Mouse (Mus musculus): ENCODE data around the gene Slc46a3.
"Not testable (repeated sequence)": the region's sequence is repeated elsewhere in the genome, so short reads cannot be mapped to it uniquely, and the experiment has no call there.

Slc46a3 gene

DNA sequence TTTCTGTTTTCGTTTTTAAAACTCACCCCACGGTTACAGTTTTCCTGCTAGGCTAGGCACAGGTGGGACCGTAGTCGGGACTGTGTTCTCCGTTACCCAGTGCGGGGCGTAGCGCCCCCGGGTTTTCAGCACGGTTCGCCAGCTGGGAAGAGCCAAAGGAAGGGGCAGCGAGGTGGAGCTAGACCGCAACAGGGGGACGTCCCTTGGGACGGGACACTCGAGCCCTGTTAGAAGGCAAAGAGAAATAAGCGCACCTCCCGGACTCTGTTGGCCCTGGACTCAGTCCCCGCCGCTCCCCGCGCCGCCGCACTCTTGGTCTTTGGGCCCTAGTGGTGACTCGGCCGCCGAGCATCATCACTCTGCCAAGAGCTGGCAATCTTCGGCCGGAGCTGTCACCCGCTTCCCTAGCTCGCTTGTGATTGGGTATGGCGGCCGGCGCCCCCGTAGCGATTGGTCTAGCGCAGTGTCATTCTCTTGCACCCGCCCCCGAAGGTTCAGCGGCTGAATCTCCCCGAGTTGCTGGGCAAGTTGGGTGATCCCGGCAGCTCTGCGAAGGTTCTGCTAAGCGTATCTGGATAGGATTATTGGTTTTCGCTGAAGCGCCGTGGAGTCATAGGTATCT, at the start of gene Slc46a3:
Gene Slc46a3, minus strand, starts transcription at position 361 of the 622 bp plus-strand sequence.
- DNase-seq (ENCODE audit: low spot score): peak; percentile 98

DNA sequence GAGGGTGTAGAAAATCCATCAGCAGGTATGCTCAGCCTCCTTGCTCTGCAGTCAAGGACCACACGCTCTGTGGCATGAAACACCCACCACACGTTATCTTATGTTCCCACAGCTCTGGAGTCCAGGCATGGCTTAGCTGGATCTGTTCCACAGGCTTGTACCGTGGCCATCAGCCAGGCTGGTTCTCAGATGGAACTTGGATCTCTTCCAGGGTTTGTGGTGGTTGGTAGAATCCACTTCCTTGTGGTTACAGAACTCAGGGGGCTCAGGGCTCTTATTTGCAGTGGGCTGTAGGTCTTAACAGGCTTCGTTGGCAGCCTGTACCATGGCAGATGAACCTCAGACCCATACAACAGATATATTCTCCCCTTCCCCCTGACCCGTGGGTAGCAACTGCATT, 44.6 kb upstream of the Slc46a3 start:
- DNase-seq (ENCODE audit: low spot score): no peak

DNA sequence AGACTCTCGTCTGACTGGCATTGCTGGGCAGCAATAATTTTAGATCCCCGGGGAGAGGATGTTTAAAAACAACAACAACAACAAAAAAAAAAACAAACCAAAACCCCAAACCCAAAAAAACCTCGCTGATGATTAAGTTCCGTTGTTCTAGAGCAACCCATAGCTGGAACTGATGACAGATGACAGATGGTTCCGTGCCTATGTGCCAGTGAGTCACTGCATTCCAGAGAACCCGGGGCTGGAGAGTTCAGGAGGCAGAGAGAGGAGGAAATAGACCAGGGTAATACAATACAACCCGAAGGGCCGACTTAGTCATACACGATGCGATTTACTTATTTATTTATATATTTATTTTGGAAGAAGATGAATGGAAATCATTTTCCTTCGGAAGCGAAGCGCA, 40.5 kb upstream of the Slc46a3 start:
- no peak for DNase-seq (ENCODE audit: low spot score)

DNA sequence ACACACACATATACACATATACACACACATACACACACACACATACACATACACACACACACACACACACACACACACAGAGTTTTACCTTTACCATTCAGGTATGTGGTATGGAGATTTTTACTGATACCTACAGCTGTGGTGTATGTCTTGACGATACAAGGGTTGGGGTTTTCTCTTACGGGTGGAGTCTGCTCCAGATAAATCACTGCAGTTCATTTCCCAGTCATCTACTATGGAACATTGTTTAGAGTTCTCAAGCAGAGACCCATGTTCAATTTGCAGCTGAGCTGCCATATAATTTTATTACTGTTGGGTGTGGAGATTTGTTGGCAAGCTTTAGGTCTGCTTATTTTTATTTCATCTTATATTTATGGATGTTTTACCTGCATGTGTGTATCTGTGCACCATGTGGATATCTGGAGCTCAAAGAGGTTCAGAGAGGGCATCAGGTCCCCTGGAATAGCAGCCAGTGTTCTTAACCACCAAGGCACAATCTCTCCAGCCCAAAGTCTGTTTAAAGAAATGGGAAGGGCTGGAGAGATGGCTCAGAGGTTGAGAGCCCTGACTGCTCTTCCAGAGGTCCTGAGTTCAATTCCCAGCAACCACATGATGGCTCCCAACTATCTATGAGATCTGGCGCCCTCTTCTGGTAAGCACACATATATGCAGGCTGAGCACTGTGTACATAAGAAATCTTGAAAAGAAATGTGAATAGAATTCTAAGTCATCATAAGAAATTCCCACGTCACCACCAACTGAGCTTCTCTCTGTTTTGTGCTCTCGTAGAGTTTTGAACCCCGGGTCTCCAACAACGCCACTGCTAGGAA, 34.3 kb upstream of the Slc46a3 start:
- DNase-seq (ENCODE audit: low spot score): no peak

DNA sequence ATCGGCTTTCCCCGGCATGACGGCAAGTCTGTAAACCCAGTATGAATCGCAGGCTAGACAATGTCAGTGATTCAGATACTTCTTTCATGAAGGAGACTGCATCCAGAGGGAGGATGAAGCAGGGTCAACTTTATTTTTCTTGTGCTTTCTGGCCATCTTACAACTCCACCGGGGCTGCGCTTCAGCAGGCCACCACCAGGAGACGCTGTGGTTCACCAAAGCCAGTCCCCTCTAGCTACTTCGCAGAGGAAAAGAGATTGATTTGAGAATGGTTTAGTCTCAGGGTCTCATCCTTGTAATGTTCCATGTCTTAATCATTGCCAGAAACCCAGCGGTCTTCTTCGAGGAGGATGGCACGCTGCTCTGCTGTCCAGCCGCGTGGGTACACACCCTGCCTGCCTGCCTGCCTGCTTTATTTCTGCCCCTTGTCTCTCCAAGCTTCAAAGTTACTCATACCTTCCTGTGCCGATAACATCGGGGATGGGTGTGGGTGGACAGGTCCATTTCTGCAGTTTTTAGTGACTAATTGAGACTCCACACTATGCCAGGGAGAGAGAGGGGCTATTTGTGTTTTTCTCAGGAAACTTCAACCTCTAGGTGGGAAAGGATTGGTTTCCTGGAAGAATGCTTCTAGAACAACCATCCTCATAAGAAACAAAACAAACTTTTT, 31.5 kb upstream of the Slc46a3 start:
- DNase-seq (ENCODE audit: low spot score): no peak

DNA sequence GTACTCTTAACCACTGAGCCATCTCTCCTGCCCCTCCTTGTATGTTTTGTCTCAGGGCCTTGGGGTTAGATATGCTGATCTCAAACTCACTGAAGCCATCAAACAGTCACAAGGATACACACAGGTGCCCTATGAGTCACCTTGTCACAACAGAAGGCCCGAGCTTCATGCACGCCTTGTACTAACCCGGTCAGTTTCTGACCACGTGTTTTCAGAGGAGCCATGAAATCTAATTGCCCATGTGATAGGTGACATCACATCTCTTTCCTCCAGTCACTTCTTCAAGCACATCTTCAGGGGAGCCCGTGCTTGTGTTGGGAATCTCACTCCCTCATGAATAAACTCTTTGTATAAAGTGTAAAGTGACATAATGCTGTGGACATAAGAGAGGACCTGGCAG, 30.0 kb upstream of the Slc46a3 start:
- no peak for DNase-seq (ENCODE audit: low spot score)

DNA sequence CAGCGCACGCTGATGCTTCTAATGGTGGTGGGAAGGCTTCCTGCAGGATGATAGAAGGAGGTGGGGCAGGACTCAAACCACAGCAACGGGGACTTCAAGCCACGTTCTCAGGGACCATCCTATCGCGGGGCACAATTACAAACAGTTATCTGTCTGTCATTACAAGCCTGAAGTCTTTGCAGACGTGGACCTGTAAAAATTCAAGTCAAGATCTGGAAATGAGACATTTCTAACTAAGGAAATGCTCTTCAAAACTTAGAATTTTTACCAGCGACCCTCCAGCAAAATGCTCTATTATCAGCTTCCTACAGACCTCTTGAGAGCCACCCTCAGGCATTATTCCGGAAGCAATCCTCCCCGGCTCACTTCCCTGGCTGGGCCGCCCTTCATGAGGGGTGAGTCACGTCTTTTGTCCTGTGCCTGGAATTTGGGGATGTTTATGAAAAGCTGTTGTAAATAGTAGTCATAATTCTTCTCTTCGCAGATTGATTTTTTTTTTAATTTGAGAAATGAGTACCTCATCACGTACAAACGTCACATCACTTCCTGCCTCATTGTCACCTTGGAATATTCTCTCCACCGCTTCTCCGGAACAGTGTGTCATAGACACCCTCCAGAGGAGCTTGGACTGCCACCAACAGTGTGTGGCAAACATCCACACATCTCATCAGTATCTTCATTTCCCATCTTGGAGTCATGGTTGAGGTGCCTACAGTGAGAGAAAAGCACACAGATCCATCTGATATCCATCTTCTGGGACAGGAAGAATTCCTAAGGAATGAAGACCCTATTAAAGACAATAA, 23.6 kb upstream of the Slc46a3 start:
- DNase-seq (ENCODE audit: low spot score): no peak

DNA sequence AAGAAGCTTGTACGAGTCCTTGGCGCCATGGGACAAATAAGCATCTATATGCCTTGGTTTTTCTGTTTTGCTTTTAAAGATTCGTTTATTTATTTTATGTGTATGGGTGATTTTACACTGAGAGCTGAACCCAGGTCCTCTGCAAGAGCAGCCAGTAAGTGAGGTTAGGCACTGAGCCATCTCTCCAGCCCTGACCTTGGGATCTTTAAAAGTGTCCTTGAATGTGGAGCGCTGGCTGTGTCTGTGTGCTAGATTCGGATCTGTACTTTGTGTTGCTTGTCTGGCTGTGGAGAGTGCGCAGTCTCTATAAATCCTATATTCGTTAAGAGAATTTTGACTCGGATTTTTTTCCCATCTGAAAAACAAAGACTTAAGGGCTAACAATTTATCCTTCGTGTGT, 21.6 kb upstream of the Slc46a3 start:
- no peak for DNase-seq (ENCODE audit: low spot score)

DNA sequence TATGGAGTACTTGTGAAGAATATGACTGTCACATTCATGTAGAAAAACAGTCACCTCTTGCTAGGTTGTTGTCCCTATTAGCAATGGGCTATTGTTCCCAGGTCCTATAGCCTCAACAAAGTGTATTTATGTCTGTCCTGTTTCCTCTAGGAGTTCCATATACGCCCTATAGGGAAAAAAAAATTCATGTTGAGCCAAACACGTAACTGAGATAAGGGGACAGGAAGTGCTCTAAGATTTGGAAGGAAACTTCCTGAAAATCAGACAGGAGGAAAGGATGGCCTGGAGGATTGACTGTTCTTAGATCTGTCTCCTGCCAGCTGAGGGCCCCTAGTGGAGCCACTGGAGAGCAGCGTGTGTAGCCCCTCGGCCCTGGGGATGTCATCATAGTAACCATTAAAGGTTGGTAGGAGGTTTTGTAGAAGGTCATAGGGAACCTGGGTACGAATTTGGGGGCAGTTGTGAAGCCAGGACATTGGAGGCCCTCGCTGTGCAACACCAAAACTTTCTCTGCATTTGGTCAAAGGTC, 20.5 kb upstream of the Slc46a3 start:
- DNase-seq (ENCODE audit: low spot score): no peak

DNA sequence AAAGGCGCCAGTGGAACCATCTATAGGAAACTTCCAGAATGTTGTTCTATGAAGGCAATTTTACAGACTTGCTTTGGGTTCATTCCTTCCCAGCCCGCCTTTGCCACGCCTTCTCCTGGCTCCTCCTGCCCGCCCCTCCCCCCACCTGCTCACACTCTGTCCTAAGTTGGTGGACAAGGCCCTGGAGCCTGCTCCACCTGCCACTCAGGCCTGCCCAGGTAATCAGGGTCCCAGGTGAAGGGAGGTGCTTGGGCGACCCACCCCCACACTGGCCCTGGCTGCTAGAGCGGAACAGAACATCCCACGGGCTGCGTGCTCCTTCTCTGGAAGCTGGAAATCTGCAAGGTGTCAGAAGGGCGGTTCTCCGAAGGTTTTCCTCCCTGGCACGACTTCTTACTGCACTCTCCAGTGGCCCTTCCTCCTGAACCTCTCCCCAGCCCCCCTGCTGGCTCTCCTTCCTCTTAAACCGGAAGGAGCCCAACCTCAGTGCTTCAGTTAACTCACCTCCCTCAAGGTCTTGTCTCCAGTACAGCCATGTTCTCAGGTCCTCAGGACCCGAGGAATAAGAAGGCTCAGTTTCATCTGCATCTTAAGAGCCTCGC, 18.7 kb upstream of the Slc46a3 start:
- DNase-seq (ENCODE audit: low spot score): no peak

DNA sequence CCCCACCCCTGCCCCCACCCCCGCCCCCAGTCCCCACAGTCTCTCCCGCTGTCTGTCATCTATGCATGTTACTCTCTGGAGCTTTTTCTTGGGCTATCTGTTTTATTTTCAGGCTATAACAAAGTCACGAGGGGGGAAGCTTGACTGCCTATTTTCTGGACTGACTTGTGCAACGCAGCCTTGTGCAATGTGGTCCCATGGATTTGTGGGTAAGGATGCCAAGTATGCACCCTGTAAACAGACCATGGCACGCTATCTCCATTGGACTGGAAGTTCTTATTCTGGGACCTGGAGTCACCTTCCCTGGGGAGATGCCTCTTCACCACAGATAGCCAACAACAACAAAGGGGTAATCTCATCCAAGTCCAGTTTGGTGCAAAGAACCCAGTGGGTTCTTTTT, 17.1 kb upstream of the Slc46a3 start:
- no peak for DNase-seq (ENCODE audit: low spot score)

DNA sequence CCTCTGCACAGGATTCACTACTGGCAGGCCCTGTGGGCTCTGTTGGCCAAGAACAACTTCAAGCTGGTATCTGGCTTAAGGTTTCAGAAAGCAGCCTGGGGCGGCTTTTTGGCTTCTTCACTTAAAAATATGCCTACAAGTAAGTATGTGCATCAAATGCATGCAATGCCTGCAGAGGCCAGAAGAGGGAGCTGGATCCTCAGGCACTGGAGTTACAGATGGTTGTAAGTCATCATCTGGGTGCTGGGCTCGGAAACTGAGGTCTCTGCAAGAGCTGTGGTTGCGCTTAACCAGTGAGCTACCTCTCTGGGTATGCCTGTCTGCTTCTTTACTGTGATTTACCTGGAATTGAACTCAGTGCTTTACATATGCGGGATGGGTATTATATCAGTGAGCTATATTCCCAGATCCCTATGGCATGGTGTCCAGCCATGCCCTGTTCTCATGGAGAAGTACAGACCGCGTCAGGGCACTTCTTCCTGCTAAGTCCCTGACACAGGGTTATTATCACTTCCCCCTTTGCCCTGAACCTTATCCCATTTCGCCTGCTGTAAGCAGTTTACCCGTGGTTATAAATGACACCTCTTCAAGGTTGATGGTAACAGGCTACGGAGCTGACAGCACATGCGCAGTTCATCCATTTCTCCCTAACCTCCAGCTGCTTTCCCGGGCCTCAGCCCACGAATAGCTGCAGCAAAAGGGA, 16.3 kb upstream of the Slc46a3 start:
- DNase-seq (ENCODE audit: low spot score): no peak

DNA sequence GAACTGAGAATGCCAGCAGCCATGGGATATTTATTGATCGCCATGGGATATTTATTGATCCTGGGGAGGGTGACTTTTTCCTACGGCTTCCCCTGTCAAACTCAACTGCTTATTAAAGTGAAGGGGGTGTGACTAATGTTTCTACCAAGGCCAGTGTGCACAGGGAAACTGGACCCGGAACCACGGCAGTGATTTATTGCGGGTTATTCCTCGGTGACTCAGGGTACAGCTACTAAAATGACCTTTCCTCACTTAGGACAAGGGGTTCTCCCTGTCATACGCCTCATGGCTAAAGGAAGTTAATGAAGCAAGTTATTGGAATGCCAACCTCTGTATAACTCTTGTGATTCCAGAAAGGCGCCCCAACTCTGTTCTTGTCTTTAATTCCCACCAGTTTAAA, 13.2 kb upstream of the Slc46a3 start:
- no peak for DNase-seq (ENCODE audit: low spot score)

DNA sequence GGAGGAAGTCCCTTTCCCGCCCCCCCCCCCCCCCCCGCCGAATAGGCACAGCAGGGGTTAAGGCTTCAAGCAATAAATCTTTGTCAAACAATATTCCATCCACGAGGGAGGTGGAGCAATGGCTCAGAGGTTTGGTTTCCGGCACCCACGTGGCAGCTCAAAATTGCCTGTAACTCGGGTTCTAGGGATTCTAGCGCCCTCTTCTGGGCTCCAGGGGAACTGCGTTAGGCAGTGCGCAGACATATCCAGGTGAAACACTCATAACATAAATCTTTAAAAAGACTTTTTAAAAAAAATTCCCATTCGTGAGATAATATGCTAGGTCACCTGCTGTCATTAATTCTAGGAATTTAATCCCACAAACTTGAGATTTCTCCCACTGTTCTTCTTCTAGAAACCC, 12.5 kb upstream of the Slc46a3 start:
- no peak for DNase-seq (ENCODE audit: low spot score)

DNA sequence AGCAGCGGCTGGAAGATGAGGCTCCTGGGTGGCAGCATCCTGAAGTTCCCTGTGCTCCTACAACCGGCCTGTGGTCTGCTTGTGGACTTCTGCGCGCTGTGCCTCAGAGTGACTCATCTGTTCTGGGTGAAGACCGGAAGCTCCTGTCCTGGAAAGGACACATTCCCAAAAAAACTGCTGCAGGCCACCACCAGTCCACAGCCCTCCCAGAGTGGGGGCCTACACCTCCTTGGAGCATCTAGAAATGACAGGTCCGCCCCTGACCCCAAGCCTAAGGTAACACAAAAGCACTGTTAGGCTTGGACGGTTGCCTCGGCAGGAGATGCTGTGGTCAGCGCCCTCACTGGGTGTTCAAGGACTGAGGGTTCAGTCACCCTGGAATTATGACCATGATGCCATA, 8.6 kb upstream of the Slc46a3 start:
- no peak for DNase-seq (ENCODE audit: low spot score)

DNA sequence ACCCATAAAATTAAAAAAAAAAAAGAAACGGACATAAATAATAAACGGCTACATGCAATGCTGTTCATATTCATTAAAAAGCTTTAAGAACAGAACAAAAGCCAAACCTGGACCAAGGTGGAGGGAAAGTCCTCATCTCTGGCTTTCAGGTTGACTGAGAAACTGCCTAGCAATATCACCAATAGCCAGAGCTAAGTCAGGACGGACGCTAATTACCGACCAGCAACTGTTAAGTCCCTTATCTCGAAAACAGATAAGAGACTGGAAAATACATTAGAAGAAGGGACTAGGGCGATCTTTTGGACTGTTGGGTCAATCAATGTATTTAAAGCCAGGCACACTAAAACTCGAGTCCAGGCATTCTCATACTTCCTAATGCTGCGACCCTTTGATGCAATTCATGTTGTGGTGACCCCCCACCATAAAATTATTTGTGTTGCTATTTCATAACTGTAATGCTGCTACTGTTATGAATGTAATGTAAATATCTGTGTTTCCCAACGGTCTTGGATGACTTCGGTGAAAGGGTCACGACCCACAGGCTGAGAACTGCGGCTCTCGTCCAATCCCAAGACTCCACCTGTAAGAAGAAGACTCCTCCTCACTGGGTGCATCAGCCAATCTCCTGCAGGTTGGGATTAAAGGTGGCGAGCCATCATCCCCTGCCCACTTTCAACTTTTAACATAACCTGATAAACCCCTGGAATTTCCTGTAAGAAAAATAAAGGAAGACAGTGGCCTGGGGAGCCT, 7.6 kb upstream of the Slc46a3 start:
- DNase-seq (ENCODE audit: low spot score): no peak

DNA sequence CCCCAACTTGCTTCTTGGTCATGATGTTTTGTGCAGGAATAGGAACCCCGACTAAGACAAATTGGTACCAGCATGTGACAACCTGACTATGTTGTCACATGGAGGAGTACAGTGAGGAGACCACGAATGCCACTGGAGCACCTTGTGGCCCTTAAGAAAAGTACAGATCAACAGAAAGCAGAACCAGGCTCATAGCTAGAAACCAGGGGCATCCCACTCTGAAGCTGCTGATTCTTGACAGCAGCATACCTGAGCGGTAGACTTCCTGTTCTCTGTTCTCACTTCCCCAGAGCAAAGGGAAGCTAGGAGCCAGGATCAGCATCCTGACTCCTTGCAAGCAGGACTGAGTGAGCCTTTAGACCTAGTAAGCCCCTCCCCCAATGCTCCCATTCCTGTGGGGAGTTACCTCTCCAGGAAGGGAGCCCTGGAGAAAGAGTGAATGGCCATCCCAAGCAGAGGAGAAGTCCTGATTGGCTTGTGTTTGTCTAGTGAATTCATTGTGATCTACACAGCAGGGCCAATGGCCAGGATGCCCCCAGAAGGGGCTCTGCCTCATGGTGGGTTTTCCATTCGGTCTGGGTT, 4.4 kb upstream of the Slc46a3 start:
- no peak for DNase-seq (ENCODE audit: low spot score)

DNA sequence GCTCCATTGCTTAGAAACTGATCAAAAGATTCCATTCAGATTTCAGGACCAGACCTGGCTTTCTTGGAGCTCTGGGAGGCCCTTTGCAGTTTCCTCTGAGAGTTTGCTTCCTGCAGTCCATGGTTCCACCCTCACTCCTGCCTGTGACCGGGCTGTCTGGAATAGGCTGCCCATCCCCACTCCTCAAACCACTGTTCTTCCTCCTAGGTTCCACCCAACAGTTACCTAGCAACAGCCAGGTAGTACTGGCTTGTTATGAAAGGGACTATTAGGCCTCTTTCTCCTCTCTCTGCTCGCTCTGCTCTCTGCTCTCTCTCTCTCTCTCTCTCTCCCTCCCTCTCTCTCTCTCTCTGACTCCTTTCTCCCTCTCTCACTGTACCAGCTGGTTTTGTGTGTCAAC, 3.6 kb upstream of the Slc46a3 start:
- no peak for DNase-seq (ENCODE audit: low spot score)

DNA sequence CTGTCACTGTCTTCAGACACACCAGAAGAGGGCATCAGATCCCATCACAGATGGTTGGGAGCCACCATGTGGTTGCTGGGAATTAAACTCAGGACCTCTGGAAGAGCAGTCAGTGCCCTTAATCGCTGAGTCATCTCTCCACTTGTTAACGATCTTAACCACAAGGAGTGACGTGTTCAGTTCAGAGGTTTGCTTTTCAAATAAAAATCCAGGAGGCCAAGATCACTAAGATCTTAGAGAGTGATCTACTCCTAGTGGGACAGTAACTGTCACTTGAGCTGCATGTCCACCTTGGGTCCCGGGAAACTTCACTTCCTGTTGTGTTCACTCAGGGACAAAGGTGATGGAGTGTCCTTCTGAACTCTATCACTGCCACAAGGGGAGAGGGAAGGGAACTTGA, 1.9 kb upstream of the Slc46a3 start:
- DNase-seq (ENCODE audit: low spot score): not testable (repeated sequence)

Data from spleen, adult 12 weeks (tissue).